Mouse (Mus musculus): ENCODE measurements around the gene Snx15. TPM values are rescaled to one million over a fixed set of nuclear protein-coding genes. Genes with fewer than 3 reads are reported as not detected.
A peak's percentile ranks its signal among the peaks of the same experiment; 100 is the strongest.

Gene Snx15
- total RNA-seq, 2 experiments from 2014 or later: 19.6 to 21.8 TPM

- DNase-seq: no peak
Measured at GRCm38 (mm10) chr19:6121761-6122160, 6.3 kb downstream of the Snx15 start.

DNA sequence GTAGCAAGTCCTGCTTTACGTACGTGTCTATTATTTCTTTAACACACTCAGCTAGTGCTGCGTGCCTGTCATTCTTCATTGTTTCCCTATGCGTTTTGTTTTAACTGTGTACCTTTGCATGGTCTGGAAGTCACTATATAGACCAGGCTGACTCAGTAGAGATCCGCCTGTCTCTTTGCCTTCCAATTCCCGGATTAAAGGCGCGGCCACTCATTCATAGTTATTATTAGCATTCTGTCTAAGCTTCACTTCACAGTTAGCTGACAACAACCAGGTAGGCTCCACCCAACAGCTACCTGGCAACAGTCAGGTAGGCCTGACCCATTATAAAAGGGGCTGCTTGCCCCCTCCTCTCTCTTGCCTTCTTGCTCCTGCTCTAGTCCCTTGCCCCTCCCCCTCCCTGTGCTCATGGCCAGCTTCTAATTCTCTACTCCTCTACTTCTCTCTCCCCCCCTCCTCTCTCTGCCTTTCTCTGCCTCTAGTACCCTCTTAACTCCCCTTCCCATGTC lies 9.4 kb downstream of the Snx15 start:
- no peak for DNase-seq

DNA sequence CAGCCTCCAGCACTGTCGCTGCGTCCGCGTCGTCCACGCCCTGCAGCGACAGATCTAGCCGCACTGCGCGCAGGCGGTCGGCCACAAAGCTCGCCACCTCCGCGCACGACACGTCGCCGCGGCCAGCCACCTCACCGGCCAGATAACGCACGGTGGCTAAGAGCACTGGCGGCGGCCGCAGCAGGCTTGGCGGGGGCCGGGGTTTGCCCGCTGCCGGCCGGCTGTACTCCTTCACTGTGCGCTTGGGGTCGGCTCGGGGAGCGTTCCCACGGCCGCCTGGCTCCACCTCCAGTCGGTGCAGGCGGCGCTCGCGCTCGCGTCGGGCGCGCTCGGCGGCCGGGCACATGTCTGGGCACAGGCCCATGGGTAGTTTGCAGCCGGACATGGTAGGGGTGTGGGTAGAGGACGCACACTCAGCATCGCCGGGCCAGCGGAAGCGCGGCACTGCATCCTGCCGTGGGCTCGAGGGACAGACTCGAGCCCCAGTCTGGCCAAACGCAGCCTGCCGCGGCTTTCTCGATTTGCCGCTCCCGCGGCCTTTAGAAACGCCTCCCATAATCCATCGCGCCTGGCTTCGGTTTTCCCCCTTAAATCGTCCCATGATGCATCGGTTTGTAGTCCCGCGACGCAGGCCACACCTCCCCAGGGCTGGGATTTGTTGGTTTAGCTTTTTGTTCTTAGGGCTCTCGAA lies 10.0 kb downstream of the Snx15 start, which contains the start of gene Sac3d1:
Gene Sac3d1, minus strand, starts transcription at position 665 of the 691 bp plus-strand sequence.
- peak; percentile 91 for DNase-seq

DNA sequence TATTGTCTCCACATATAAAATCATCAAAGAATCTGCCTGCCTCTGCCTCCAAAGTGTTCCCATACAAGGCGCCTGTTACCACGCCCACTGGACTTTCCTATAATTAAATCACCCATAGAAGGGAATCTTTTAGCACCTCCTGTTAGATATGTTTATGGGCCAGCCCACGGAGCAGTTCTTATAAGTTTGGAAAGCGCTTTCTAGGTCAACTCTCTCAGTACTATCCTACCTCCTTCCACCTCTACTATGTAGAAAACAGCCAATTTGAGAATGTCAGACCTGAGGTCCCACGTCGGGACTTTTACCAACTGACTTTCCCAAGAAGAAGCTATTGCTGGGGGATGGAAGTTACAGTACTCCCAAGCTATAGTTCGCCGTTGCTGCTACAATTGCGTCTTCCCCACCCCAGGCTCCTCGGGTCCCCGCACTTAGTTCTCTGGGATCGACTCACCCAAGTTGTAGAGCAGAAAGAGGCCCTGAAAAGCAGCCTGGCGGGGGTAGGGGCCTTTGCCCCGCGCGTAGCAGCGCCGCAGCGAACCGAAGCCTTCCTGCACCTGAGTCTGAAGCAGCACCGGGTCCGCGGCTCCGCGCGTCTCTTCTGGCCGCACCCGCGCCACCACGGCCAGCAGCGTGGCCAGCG lies 10.6 kb downstream of the Snx15 start:
- no peak for DNase-seq

- peak; percentile 82 for DNase-seq
Measured at GRCm38 (mm10) chr19:6116113-6116850, 11.8 kb downstream of the Snx15 start.

DNA sequence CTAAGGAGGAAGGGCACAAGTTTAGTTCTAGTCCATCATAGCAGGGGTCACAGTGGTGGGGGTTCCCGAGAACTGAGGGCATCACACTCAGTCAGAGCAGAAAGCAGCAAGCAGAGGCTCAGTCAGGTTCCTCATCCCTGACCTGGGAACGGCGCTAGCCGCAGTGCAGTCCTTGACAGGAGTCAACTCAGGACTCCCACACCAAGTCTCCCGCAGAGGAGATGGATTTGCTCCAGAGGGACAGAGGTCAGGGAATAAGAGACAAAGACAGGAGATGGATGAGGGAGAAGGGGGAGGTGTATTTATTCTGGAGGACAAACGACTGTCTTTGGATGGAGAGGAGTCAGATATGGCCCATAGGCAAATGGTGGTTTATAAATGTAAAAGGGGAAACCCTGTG lies 15.0 kb downstream of the Snx15 start:
- no peak for DNase-seq

DNA sequence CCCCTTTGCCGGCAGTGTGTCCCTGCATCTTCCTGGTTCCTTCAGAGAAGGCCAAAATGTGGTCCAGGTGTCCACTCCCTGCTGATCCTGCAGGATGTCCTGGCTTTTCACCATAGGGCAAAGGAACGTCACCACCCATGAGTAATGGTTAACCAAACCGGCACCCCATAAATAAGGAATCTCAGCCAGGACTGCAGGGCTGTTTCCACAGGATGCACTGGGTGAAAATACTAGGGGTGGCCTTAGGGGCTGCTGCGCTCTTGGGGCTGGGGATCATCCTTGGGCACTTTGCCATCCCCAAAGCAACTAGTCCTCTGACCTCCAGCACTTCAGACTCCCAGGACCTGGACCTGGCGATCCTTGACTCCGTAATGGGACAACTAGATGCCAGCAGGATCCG lies 22.5 kb downstream of the Snx15 start, which contains the start of gene Naaladl1:
Gene Naaladl1, plus strand, starts transcription at position 197 of the 400 bp plus-strand sequence.
- no peak for DNase-seq

DNA sequence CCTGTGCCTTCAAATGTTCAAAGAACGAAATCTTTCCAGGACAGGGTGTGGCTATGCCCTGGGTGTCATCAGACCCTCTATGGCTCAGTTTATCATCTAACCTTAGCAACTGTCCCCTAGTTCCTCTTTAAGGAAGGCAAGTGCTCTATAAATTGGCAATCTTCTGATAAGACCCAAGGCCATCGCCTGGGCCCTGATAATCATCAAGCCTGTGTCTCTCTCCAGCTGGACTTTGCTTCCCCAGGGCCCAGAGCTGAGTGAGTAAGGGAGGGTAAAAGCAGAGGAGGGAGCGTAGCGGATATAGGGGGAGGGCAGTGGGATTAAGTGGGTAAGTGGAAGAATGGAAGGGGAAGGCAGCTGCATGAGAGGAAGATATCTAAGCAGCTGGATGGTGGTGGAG lies 23.6 kb downstream of the Snx15 start:
- no peak for DNase-seq

- no peak for DNase-seq
Measured at GRCm38 (mm10) chr19:6102169-6102853, 25.8 kb downstream of the Snx15 start.

DNA sequence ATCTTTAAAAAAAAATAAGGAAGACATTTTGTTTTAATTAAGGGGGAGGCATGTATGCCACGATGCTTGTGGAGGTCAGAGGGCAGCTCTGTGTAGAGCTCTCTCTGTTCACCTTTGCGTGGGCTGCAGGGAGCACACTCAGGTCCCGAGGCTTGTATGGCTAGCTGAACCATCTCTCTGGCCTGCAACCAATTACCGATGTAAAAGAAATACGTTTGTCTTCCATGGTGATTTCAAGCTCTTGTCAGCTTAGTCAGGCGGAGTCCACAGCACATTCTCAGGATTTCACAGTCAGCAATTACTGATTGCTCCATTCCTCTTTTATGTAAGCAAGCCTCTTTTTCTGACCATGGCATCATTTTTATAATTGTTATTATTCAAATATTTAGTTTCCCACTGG lies 26.9 kb downstream of the Snx15 start:
- DNase-seq: no peak

DNA sequence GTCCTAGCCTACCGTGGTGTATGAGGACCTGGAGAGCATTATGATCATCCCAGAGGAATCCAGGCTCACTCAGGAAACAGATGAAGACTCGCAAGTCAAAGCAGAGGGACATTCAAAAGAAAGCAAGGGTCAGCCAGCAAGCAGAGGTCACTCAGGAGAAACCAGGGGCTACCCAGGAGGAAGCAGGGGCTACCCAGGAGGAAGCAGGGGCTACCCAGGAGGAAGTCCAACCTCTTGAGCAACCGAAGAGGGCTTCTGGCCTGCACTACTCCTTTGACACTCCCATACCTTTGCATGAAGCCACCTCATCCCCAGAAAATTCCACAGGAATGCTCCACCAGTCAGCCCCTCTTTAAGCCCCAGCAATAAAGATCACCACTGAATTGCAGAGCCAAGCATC lies 30.3 kb downstream of the Snx15 start:
- no peak for DNase-seq

DNA sequence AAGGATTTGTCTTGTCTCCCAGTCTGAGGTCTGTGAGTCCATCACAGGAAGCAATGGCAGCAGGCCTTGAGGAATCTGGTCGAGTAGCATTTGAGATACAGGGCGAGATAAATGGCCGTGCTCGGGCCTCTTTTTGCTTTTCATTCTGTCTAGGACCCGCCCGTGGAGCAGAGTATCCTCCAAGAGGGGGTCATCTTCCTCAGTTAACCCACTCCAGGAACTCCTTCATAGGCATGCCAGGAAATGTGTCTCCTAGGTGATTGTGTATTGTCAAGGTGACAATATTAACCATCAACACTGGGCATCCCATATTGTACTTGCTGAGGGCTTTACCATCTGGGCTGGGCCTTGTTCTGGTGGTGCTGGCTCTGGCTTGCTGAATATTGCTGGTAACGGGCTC lies 34.0 kb downstream of the Snx15 start, which contains the start of gene AC131692.1:
Gene AC131692.1, plus strand, starts transcription at position 301 of the 400 bp plus-strand sequence.
- no peak for DNase-seq

GRCm38 (mm10) chr19:6088841-6089240 lies 39.3 kb downstream of the Snx15 start:
- no peak for DNase-seq

DNA sequence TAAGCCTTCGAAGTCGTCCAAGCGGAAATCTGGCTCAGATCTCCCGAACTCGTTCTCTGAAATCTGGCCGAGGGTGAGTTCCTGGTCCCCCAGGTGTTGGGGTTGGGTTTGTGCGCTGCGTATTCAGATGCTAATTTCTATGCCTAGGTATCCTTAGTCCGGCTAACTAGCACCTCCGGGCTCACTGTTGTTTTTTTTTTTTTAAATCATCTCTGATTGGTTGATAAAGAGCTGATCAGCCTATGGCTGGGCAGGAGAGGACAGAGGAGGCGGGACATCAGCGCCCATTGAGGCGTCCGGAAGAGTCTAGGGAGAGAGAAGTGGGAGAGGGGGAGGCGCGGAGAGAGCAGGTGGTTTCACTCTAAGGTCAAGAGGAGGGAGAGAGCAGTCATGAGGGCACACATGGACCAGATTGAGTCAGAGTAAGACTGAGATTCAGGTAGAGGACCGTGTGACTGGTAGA lies 42.7 kb downstream of the Snx15 start:
- DNase-seq: peak; percentile 77

- peak; percentile 97 for DNase-seq
Measured at GRCm38 (mm10) chr19:6084478-6085248, 43.4 kb downstream of the Snx15 start, which contains the start of the genes Zfpl1 and Cdca5. Gene Zfpl1, minus strand, starts transcription at chr19:6084956. Gene Cdca5, plus strand, starts transcription at chr19:6084983.

DNA sequence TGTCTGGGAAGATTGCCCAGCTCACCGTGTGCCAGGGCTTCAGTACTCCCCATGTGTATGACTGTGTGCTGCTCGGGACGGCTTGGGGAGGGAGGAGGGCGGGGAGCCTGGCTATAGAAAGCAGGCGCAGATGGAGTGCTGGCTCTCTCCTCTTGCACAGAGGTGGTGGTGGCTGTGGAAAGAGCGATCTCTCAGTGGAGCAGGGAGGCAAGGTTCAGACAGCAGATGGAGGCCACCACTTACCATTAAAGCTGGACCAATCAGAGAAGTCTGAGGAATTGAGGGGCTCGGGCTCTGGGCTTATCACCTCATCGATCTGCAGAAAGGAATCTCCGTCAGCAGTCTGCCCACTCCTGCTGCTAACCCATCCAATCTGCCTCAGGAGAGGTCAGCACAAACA lies 45.9 kb downstream of the Snx15 start, which contains the start of gene Gm28374:
Gene Gm28374, minus strand, starts transcription at position 101 of the 400 bp plus-strand sequence.
- no peak for DNase-seq

DNA sequence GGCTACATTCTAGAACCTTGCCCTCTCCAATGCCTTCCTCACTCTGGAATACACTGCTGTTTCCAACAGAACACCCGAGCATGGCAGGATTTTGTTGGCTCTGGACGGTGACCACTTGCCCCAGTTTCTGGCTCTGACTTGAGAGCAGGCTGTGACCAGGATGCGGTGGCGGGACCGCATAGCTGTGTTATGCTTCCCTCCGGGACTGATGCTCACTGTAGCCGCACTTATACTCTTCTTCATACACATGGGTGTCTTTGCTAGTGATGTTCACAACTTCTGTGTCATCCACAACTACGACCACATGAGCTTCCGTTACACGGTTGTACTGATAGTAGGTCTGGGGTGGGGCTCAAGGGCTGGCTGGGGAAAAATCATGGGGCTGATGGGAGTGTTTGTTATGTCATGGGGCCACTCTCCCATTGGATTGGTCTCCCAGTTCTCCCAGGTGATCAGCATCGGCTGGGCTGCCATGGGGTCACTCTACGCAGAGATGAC lies 48.1 kb downstream of the Snx15 start, which contains the start of gene Tmem262:
Gene Tmem262, plus strand, starts transcription at position 51 of the 498 bp plus-strand sequence.
- no peak for DNase-seq

GRCm38 (mm10) chr19:6076564-6077393 lies 51.3 kb downstream of the Snx15 start, which contains the start of gene Vps51:
Gene Vps51, minus strand, starts transcription at chr19:6077231.
- peak; percentile 90 for DNase-seq

DNA sequence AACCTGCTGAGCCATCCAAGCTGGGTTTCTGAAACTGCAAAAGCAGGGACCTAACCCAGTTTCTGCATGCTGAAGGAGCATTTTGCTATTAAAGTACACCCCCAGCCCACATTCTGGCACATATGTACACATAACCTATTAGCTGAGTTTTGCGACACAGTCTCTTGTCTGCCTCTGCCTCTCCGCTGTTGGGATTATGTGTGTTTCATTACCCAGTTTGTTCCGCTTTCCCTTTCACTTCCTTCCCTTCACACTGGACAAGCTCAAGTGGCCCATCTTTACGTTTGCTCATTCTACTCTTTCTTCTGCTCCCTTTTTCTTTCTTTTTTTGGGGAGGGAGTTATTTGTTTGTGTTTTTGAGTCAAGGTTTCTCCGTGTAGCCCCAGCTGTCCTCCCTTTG lies 54.2 kb downstream of the Snx15 start:
- no peak for DNase-seq

DNA sequence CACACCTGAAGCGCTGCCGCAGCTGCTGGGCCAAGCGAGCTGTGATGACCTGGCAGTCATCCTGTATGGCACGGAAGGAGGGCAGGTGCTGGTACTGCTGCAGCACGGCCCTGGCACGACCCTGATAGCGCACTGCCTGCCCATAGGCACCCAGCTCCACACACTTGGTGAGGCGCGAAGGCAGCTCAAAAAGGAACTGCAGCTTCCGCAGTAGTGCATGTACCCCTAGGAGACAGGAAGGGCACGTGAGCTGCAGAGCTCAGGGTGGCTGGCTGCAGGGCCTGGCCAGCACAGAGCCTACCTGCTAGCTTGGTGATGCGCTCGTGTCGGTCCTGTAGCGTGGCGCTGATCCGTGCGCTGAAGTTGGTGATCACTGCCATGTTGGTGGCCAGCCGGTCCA lies 56.8 kb downstream of the Snx15 start:
- DNase-seq: no peak
